17 mouse cellular contexts compared by ENCODE assay signal in the genomic region with DNA sequence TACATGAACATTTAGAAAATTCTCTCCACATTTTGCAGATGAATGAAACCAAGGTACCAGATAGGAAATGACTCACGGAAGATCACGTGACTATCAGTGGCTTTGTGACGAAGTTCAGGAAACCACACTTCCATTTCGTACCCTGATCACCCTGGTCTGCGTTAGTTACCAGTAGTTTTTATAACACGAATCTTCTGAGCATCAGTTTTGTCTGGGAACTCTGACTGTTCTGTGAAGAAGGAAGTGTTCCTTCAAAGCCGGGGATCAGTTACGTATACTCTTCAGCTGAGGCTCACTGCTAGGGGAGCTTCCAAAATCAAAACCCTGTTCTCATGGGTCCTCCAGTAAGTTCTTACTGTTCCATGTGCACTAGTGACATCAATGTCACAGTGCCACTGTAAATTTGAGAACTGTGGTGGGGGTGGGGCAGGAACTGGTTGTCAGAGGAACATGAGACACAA. TPM values are rescaled to one million over a fixed set of nuclear protein-coding genes. Genes with fewer than 3 reads are reported as not detected.
A peak's percentile ranks its signal among the peaks of the same experiment; 100 is the strongest.
DNase-seq lines count a peak whose midpoint lies in the region; TF ChIP-seq lines count a peak whose summit lies in the region.
"Had no signal": no experiment of that assay in that cellular context is flagged by ENCODE, and none has a peak within 500 bp of the region (broad histone marks: within the 10 kb centered on the region; RNA-seq: fewer than 3 reads in every experiment).

No protein-coding gene starts in this region.

- peaks cover 8% of the 10 kb centered on the region for H3K4me1 ChIP-seq in bone marrow, adult 2 months (ENCODE audit: control insufficient read depth, insufficient read depth, low read length)
- H3K4me1 ChIP-seq in megakaryocyte, embryonic 14.5 days, result peaks cover 39% of the 10 kb centered on the region
- H3K4me1 ChIP-seq: neural tube, embryonic 12.5 days had no signal

- H3K36me3 ChIP-seq in megakaryocyte, embryonic 14.5 days (replicated peaks; ENCODE audit: low read length), result no peaks in the 10 kb centered on the region
- H3K36me3 ChIP-seq: limb, embryonic 13.5 days; neural tube, embryonic 12.5 days had no signal

- no peak for TF ChIP-seq POLR2A in bone marrow, adult 2 months (IDR thresholded peaks at IDR 0.05; ENCODE audit: borderline replicate concordance, control insufficient read depth, low read depth, low read length)

- WGBS in bone marrow, adult 2 months, result 3% methylated on average over 8 of the region's 8 CpGs

- H3K27me3 ChIP-seq in megakaryocyte, embryonic 14.5 days (replicated peaks), result no peaks in the 10 kb centered on the region
- H3K27me3 ChIP-seq: limb, embryonic 13.5 days; neural tube, embryonic 12.5 days; Patski had no signal

- DNase-seq in spleen, postnatal 36 days (ENCODE audit: low spot score in 2 of 2), result peak; percentile 64 to 75
- DNase-seq in spleen, postnatal 14 days (ENCODE audit: low spot score in 2 of 2), result no peak
- DNase-seq in thymus, postnatal 25 days, result peak; percentile 45
- no peak for DNase-seq in heart, adult 11 months
- no peak for DNase-seq in adrenal gland, adult 8-10 months
- no peak for DNase-seq in Muller cell, postnatal 12 days (ENCODE audit: inconsistent ontology term)
- DNase-seq: adrenal gland, postnatal 25 days; cerebellum, adult 8-10 months; heart, postnatal 14 days; kidney, adult 2 months; layer of hippocampus, adult 9-11 months had no signal

- H3K4me3 ChIP-seq in bone marrow, adult 2 months (replicated peaks; ENCODE audit: control insufficient read depth, low read depth, low read length), result no peak overlapping the region
- H3K4me3 ChIP-seq in megakaryocyte, embryonic 14.5 days (replicated peaks), result peak overlapping the region; percentile 64
- H3K4me3 ChIP-seq: limb, embryonic 13.5 days; neural tube, embryonic 12.5 days had no signal

- H3K9me3 ChIP-seq in megakaryocyte, embryonic 14.5 days, result no peaks in the 10 kb centered on the region
- H3K9me3 ChIP-seq: limb, embryonic 13.5 days; neural tube, embryonic 12.5 days had no signal

- peak overlapping the region; percentile 62; the same call in 1 of the 2 replicates for H3K27ac ChIP-seq in bone marrow, adult 2 months (ENCODE audit: control insufficient read depth, insufficient read depth, low read depth, low read length, poor library complexity)
- H3K27ac ChIP-seq: limb, embryonic 13.5 days; neural tube, embryonic 12.5 days had no signal

- TF ChIP-seq CTCF in bone marrow, adult 2 months (IDR thresholded peaks at IDR 0.05; ENCODE audit: control insufficient read depth, insufficient read depth, low read length), result no peak

RNA-seq across cellular contexts. Expression of gene Ninj2, which starts 10.2 kb away (rescaled TPM):
- polyA plus RNA-seq in bone marrow, adult 2 months (2011; ENCODE audit: insufficient read depth, insufficient read length, low replicate concordance, missing spikeins), result not detected in 2 replicates
- not detected in 2 replicates for polyA plus RNA-seq in megakaryocyte, embryonic 14.5 days (2012; ENCODE audit: insufficient read depth, low replicate concordance)
- total RNA-seq in adrenal gland, adult 8-10 months (2022), result not detected
- total RNA-seq: adrenal gland, postnatal 25 days; gastrocnemius, postnatal 4 days; heart, postnatal 14 days had no signal
- polyA plus RNA-seq: kidney, adult 2 months; neural tube, embryonic 12.5 days had no signal

RNA-seq across cellular contexts. Expression of gene Wnk1, which starts 44.5 kb away (rescaled TPM):
- polyA plus RNA-seq in bone marrow, adult 2 months (2011; ENCODE audit: insufficient read depth, insufficient read length, low replicate concordance, missing spikeins), result 113 and 131 TPM in 2 replicates
- polyA plus RNA-seq in megakaryocyte, embryonic 14.5 days (2012; ENCODE audit: insufficient read depth, low replicate concordance), result 5.5 and 12.2 TPM in 2 replicates
- total RNA-seq in adrenal gland, adult 8-10 months (2022), result 100 to 1,000 TPM; 160 to 245 (median 208) TPM

Comparison
In these comparisons a context has a peak if more than half of its experiments do, and no peak if none do; other contexts are left out.
1. DNase-seq: peak in spleen, postnatal 36 days (2 of 2) and thymus, postnatal 25 days (single experiment); none in spleen, postnatal 14 days (0 of 2), heart, adult 11 months (single experiment), adrenal gland, adult 8-10 months (single experiment) and Muller cell, postnatal 12 days (single experiment).